Mouse (Mus musculus) myocyte (in vitro differentiated cells): ENCODE results near the gene Cnmd.

ENCODE experiments used
- CEBPB ChIP-seq: IDR thresholded peaks from 2 replicates; pipeline ENCODE4 v1.6.1; 2011; ENCODE audit warnings: mild to moderate bottlenecking, moderate library complexity; ENCODE audit not compliant: poor library complexity, insufficient read depth, severe bottlenecking
- E2F4 ChIP-seq: IDR thresholded peaks from one replicate; pipeline ENCODE4 v1.6.1; 2011; ENCODE audit warnings: mild to moderate bottlenecking, control low read depth, moderate library complexity; ENCODE audit not compliant: insufficient read depth
- MAX ChIP-seq: IDR thresholded peaks from one replicate; pipeline ENCODE4 v1.6.1; 2011; ENCODE audit warnings: low read depth, mild to moderate bottlenecking, control low read depth
- POLR2A ChIP-seq: IDR thresholded peaks from one replicate; pipeline ENCODE4 v1.6.1; 2011; ENCODE audit warnings: low read depth, mild to moderate bottlenecking, control low read depth, moderate library complexity; ENCODE audit not compliant: insufficient read length
- POLR2AphosphoS2 ChIP-seq: IDR thresholded peaks from one replicate; pipeline ENCODE4 v1.6.1; 2011; ENCODE audit warnings: low read depth, control low read depth; ENCODE audit not compliant: insufficient read length
- USF1 ChIP-seq: IDR thresholded peaks from one replicate; pipeline ENCODE4 v1.6.1; 2011; ENCODE audit warnings: low read depth, mild to moderate bottlenecking, control low read depth, moderate library complexity

- TF ChIP-seq USF1 (no peak), POLR2A (no peak), MAX (no peak), E2F4 (no peak), CEBPB (no peak), POLR2AphosphoS2 (no peak)
Observed at GRCm38 (mm10) chr14:79652654-79653053, 9.3 kb downstream of the Cnmd start.
